Mouse (Mus musculus): Measurements from ENCODE around the gene Phactr2.

Gene Phactr2

GRCm38 (mm10) chr10:13331405-13332032 lies 142.7 kb downstream of the Phactr2 start:
- DNase-seq (ENCODE audit: low spot score in 2 of 2) = no peak

GRCm38 (mm10) chr10:13328602-13329001 lies 145.6 kb downstream of the Phactr2 start:
- no peak for DNase-seq (ENCODE audit: low spot score in 2 of 2)

- no peak for DNase-seq (ENCODE audit: low spot score in 2 of 2)
These were observed 147.9 kb downstream of the Phactr2 start for GRCm38 (mm10) chr10:13326149-13326873.

GRCm38 (mm10) chr10:13323806-13324411 lies 150.3 kb downstream of the Phactr2 start:
- DNase-seq (ENCODE audit: low spot score in 2 of 2) = peak in 1 of 2 experiments; percentile 11

GRCm38 (mm10) chr10:13323139-13323805 lies 150.9 kb downstream of the Phactr2 start:
- no peak for DNase-seq (ENCODE audit: low spot score in 2 of 2)

GRCm38 (mm10) chr10:13314999-13315398 lies 159.2 kb downstream of the Phactr2 start:
- DNase-seq (ENCODE audit: low spot score in 2 of 2) = no peak

- DNase-seq (ENCODE audit: low spot score in 2 of 2) = no peak
These were observed 161.6 kb downstream of the Phactr2 start for GRCm38 (mm10) chr10:13312576-13312975.

- DNase-seq (ENCODE audit: low spot score in 2 of 2) = no peak
These were observed 162.6 kb downstream of the Phactr2 start for GRCm38 (mm10) chr10:13311612-13312011.

GRCm38 (mm10) chr10:13310075-13310474 lies 164.1 kb downstream of the Phactr2 start:
- DNase-seq (ENCODE audit: low spot score in 2 of 2) = no peak

- DNase-seq (ENCODE audit: low spot score in 2 of 2) = no peak
These were observed 169.5 kb downstream of the Phactr2 start for GRCm38 (mm10) chr10:13304641-13305241.

- DNase-seq (ENCODE audit: low spot score in 2 of 2) = no peak
These were observed 170.6 kb downstream of the Phactr2 start for GRCm38 (mm10) chr10:13303271-13304265.

GRCm38 (mm10) chr10:13300601-13301000 lies 173.6 kb downstream of the Phactr2 start:
- no peak for DNase-seq (ENCODE audit: low spot score in 2 of 2)

GRCm38 (mm10) chr10:13300196-13300595 lies 174.0 kb downstream of the Phactr2 start:
- no peak for DNase-seq (ENCODE audit: low spot score in 2 of 2)

- DNase-seq (ENCODE audit: low spot score in 2 of 2) = no peak
These were observed 179.3 kb downstream of the Phactr2 start for GRCm38 (mm10) chr10:13294886-13295285.

- no peak for DNase-seq (ENCODE audit: low spot score in 2 of 2)
These were observed 182.2 kb downstream of the Phactr2 start for GRCm38 (mm10) chr10:13292026-13292425.

- no peak for DNase-seq (ENCODE audit: low spot score in 2 of 2)
These were observed 184.8 kb downstream of the Phactr2 start for GRCm38 (mm10) chr10:13289252-13289961.

- DNase-seq (ENCODE audit: low spot score in 2 of 2) = no peak
These were observed 185.9 kb downstream of the Phactr2 start for GRCm38 (mm10) chr10:13288296-13288695.

GRCm38 (mm10) chr10:13283441-13283840 lies 190.8 kb downstream of the Phactr2 start:
- DNase-seq (ENCODE audit: low spot score in 2 of 2) = no peak

- DNase-seq (ENCODE audit: low spot score in 2 of 2) = no peak
These were observed 193.8 kb downstream of the Phactr2 start for GRCm38 (mm10) chr10:13280298-13280853.

- no peak for DNase-seq (ENCODE audit: low spot score in 2 of 2)
These were observed 197.9 kb downstream of the Phactr2 start for GRCm38 (mm10) chr10:13276298-13276697.

Data from thymus, postnatal 10 days (tissue).